Mouse (Mus musculus): ENCODE results near the gene Depp1. TPM values are rescaled to one million over a fixed set of nuclear protein-coding genes. Genes with fewer than 3 reads are reported as not detected.

Depp1 gene
- polyA plus RNA-seq, 1 experiment from 2014 or later = 45.0 TPM

- H3K36me3 ChIP-seq (ENCODE audit: control insufficient read depth, insufficient read depth, low read length) = peaks cover 7% of the 10 kb centered on the region; the same call in 1 of the 2 replicates
- 87% methylated on average over 10 of the region's 10 CpGs for WGBS
- no peak overlapping the region for H3K4me3 ChIP-seq (ENCODE audit: low read length)
- no peak overlapping the region for H3K27ac ChIP-seq (ENCODE audit: low read length)
- no peak for ATAC-seq (ENCODE audit: low read depth)
- no peaks in the 10 kb centered on the region for H3K9me3 ChIP-seq (ENCODE audit: control insufficient read depth, low read length)
- no peak overlapping the region for H3K9ac ChIP-seq (ENCODE audit: low read length)
- H3K4me2 ChIP-seq (ENCODE audit: low read depth, low read length) = no peak overlapping the region
- H3K27me3 ChIP-seq (ENCODE audit: control insufficient read depth, insufficient read depth, low read depth, low read length) = no peaks in the 10 kb centered on the region
- peaks cover under 1% of the 10 kb centered on the region; the same call in 1 of the 2 replicates for H3K4me1 ChIP-seq (replicated peaks; ENCODE audit: control insufficient read depth, insufficient read depth, low read length)
These were observed 20.6 kb upstream of the Depp1 start for GRCm38 (mm10) chr6:116629766-116630165.

GRCm38 (mm10) chr6:116632129-116632528 lies 18.3 kb upstream of the Depp1 start:
- Histone ChIP-seq H3K4me1 (replicated peaks; ENCODE audit: control insufficient read depth, insufficient read depth, low read length) (peaks cover 7% of the 10 kb centered on the region), H3K27ac (ENCODE audit: low read length) (no peak overlapping the region), H3K36me3 (ENCODE audit: control insufficient read depth, insufficient read depth, low read length) (no peaks in the 10 kb centered on the region), H3K4me3 (ENCODE audit: low read length) (no peak overlapping the region), H3K9ac (ENCODE audit: low read length) (no peak overlapping the region), H3K4me2 (ENCODE audit: low read depth, low read length) (no peak overlapping the region), H3K9me3 (ENCODE audit: control insufficient read depth, low read length) (no peaks in the 10 kb centered on the region), H3K27me3 (ENCODE audit: control insufficient read depth, insufficient read depth, low read depth, low read length) (no peaks in the 10 kb centered on the region)
- WGBS = 41% methylated on average over 1 of the region's 1 CpGs
- ATAC-seq (ENCODE audit: low read depth) = no peak

DNA sequence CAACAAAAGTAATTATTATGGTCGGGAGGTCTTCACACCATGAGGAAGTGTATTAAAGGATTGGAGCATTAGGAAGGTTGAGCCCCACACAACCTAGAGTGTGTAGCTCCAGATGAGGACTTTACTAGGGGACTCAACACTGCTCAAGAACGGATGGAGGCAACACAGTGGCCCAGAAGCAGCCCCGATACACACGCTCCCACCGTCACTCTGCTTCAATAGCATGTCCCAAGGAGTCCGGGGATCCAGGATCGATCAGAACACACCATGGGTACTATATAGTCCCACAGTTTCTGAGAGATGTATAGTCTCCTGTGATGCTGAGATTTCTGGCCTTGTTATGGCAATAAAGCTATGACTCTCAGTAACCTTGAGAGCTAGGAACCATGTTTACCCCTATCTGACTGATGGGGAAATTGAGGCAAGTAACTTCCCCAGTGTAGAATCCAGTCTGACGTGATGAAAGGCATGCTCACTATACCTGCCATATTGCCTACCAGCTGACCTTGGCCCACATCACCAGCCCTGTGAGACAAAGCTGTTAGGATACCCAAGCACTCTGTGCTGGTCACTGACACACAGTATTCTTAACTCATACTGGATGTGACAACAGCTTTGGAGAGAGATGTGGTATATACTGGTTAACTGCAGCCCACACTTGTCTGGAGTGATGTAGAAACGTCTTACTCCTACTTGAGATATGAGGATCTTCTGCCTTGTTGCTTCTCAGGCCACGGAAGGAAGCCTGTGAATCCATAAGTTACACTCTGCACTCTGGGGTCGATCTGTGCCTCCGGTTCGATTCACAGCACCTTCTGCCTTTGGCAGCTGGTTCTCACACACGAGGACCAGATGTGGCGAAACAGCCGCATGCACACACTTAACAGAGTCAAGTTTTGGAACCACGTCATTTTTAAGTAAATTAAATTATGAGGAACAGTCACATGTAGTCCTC lies 16.4 kb upstream of the Depp1 start:
- Histone ChIP-seq H3K27me3 (ENCODE audit: control insufficient read depth, insufficient read depth, low read depth, low read length) (no peaks in the 10 kb centered on the region), H3K4me2 (ENCODE audit: low read depth, low read length) (no peak overlapping the region), H3K36me3 (ENCODE audit: control insufficient read depth, insufficient read depth, low read length) (no peaks in the 10 kb centered on the region), H3K9ac (ENCODE audit: low read length) (no peak overlapping the region), H3K27ac (ENCODE audit: low read length) (peak overlapping the region; percentile 77), H3K4me3 (ENCODE audit: low read length) (no peak overlapping the region), H3K9me3 (ENCODE audit: control insufficient read depth, low read length) (no peaks in the 10 kb centered on the region), H3K4me1 (replicated peaks; ENCODE audit: control insufficient read depth, insufficient read depth, low read length) (peaks cover 7% of the 10 kb centered on the region)
- 89% methylated on average over 17 of the region's 17 CpGs for WGBS
- no peak for ATAC-seq (ENCODE audit: low read depth)

- Histone ChIP-seq H3K4me2 (ENCODE audit: low read depth, low read length) (no peak overlapping the region), H3K4me1 (replicated peaks; ENCODE audit: control insufficient read depth, insufficient read depth, low read length) (peaks cover 7% of the 10 kb centered on the region), H3K36me3 (ENCODE audit: control insufficient read depth, insufficient read depth, low read length) (no peaks in the 10 kb centered on the region), H3K4me3 (ENCODE audit: low read length) (no peak overlapping the region), H3K9ac (ENCODE audit: low read length) (no peak overlapping the region), H3K9me3 (ENCODE audit: control insufficient read depth, low read length) (no peaks in the 10 kb centered on the region), H3K27ac (ENCODE audit: low read length) (peak overlapping the region; percentile 77), H3K27me3 (ENCODE audit: control insufficient read depth, insufficient read depth, low read depth, low read length) (no peaks in the 10 kb centered on the region)
- peak; percentile 97 for ATAC-seq (ENCODE audit: low read depth)
- WGBS = 32% methylated on average over 10 of the region's 10 CpGs
These were observed 14.9 kb upstream of the Depp1 start for GRCm38 (mm10) chr6:116635251-116636180.

GRCm38 (mm10) chr6:116636581-116637235 lies 13.7 kb upstream of the Depp1 start:
- no peak overlapping the region for H3K4me3 ChIP-seq (ENCODE audit: low read length)
- 77% methylated on average over 9 of the region's 9 CpGs for WGBS
- H3K27me3 ChIP-seq (ENCODE audit: control insufficient read depth, insufficient read depth, low read depth, low read length) = no peaks in the 10 kb centered on the region
- H3K4me1 ChIP-seq (replicated peaks; ENCODE audit: control insufficient read depth, insufficient read depth, low read length) = peaks cover 7% of the 10 kb centered on the region
- H3K27ac ChIP-seq (ENCODE audit: low read length) = no peak overlapping the region
- ATAC-seq (ENCODE audit: low read depth) = no peak
- no peak overlapping the region for H3K4me2 ChIP-seq (ENCODE audit: low read depth, low read length)
- H3K36me3 ChIP-seq (ENCODE audit: control insufficient read depth, insufficient read depth, low read length) = no peaks in the 10 kb centered on the region
- no peak overlapping the region for H3K9ac ChIP-seq (ENCODE audit: low read length)
- no peaks in the 10 kb centered on the region for H3K9me3 ChIP-seq (ENCODE audit: control insufficient read depth, low read length)

DNA sequence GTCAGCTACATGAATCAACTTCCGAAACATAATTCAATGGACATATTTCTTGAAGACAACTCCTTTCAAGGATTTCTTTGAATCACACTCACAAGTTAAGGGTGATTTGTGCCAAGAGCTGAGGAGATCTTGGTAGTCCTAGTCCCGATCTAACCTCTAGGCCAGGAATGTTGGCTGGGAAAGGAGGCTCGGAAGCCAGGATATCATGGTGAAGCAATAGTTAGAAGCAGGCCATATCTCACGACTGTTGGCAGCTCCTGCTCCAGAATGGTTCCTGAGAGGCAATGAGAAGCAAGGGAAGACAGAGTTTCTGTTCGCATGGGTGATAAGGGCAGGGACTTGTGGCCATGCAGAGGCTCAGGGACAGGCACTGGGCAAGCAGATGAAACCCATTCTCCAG lies 12.9 kb upstream of the Depp1 start:
- ATAC-seq (ENCODE audit: low read depth) = no peak
- Histone ChIP-seq H3K4me3 (ENCODE audit: low read length) (no peak overlapping the region), H3K4me1 (replicated peaks; ENCODE audit: control insufficient read depth, insufficient read depth, low read length) (peaks cover 7% of the 10 kb centered on the region), H3K27me3 (ENCODE audit: control insufficient read depth, insufficient read depth, low read depth, low read length) (no peaks in the 10 kb centered on the region), H3K36me3 (ENCODE audit: control insufficient read depth, insufficient read depth, low read length) (no peaks in the 10 kb centered on the region), H3K9me3 (ENCODE audit: control insufficient read depth, low read length) (no peaks in the 10 kb centered on the region), H3K9ac (ENCODE audit: low read length) (no peak overlapping the region), H3K27ac (ENCODE audit: low read length) (no peak overlapping the region), H3K4me2 (ENCODE audit: low read depth, low read length) (no peak overlapping the region)
- 60% methylated on average over 5 of the region's 5 CpGs for WGBS

DNA sequence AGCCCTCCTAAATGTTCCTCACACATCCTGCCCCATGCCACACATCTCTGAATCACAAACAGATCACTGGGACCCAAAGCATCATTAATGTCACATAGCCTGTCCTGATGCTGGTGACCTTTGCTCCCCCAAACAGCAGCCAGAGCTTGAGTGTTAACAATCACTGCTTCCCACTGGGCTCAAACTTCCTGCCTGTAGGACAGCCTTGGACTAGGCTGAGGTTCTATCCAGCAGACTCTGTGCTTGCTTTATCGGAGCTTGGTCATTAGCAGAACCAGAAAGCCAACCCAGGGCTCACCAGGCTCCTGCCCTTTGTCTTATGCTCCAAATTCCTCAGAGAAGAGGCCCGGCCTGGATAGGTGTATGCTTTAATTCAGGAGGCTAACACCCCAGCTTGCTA lies 11.5 kb upstream of the Depp1 start:
- Histone ChIP-seq H3K4me3 (ENCODE audit: low read length) (no peak overlapping the region), H3K36me3 (ENCODE audit: control insufficient read depth, insufficient read depth, low read length) (no peaks in the 10 kb centered on the region), H3K27ac (ENCODE audit: low read length) (no peak overlapping the region), H3K27me3 (ENCODE audit: control insufficient read depth, insufficient read depth, low read depth, low read length) (no peaks in the 10 kb centered on the region), H3K9me3 (ENCODE audit: control insufficient read depth, low read length) (no peaks in the 10 kb centered on the region), H3K4me2 (ENCODE audit: low read depth, low read length) (no peak overlapping the region), H3K4me1 (replicated peaks; ENCODE audit: control insufficient read depth, insufficient read depth, low read length) (peaks cover 7% of the 10 kb centered on the region), H3K9ac (ENCODE audit: low read length) (no peak overlapping the region)
- WGBS = 80% methylated on average over 2 of the region's 2 CpGs
- no peak for ATAC-seq (ENCODE audit: low read depth)

GRCm38 (mm10) chr6:116639663-116640062 lies 10.7 kb upstream of the Depp1 start:
- Histone ChIP-seq H3K27ac (ENCODE audit: low read length) (no peak overlapping the region), H3K4me2 (ENCODE audit: low read depth, low read length) (no peak overlapping the region)

More at GRCm38 (mm10) chr6:116639663-116640062, 10.7 kb upstream of the Depp1 start:
- Histone ChIP-seq H3K27me3 (ENCODE audit: control insufficient read depth, insufficient read depth, low read depth, low read length) (no peaks in the 10 kb centered on the region), H3K9me3 (ENCODE audit: control insufficient read depth, low read length) (no peaks in the 10 kb centered on the region), H3K9ac (ENCODE audit: low read length) (no peak overlapping the region), H3K4me1 (replicated peaks; ENCODE audit: control insufficient read depth, insufficient read depth, low read length) (peaks cover 7% of the 10 kb centered on the region), H3K36me3 (ENCODE audit: control insufficient read depth, insufficient read depth, low read length) (no peaks in the 10 kb centered on the region), H3K4me3 (ENCODE audit: low read length) (no peak overlapping the region)
- no peak for ATAC-seq (ENCODE audit: low read depth)
- WGBS = 46% methylated on average over 2 of the region's 2 CpGs
